Mouse (Mus musculus): ENCODE measurements around the gene Rnf227.
A peak's percentile ranks its signal among the peaks of the same experiment; 100 is the strongest.

- TF ChIP-seq MYOD1 (IDR thresholded peaks at IDR 0.05; ENCODE audit: control insufficient read depth in 1 of 3, insufficient read length in 2 of 3, low read depth in 2 of 3) (peak in 2 of 3 experiments; percentile 98 to 99), E2F4 (IDR thresholded peaks at IDR 0.05; ENCODE audit: insufficient read depth) (no peak)
These were observed 21.8 kb downstream of the Rnf227 start for GRCm38 (mm10) chr11:69362021-69362420.

Measured in myocyte (in vitro differentiated cells).